ENCODE assay signal across 18 mouse cellular contexts in the genomic region with DNA sequence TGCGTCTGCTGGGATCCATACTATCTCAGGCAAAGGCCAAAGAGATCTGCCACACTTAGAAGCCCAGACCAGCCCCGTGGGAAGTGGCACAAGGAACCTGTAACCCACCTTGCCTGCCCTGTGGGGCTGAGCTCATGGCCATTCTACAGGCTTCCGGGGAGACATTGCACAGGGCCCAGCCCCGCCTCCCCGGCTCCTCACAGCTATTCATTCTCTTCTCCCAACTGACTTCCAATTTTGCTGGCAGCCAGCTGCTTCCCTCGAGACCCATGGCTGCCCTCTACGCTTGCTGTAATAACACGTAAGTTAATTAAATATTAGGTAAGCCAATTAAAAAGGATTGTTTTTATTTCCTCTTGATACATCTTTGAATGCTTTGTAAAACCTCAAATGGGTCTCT. TPM values are rescaled to one million over a fixed set of nuclear protein-coding genes. Genes with fewer than 3 reads are reported as not detected.
"Had no signal": no experiment of that assay in that cellular context is flagged by ENCODE, and none has a peak within 500 bp of the region (broad histone marks: within the 10 kb centered on the region; RNA-seq: fewer than 3 reads in every experiment).

No protein-coding gene starts in this region.

- H3K4me1 ChIP-seq: limb, embryonic 12.5 days; lung, embryonic 15.5 days; midbrain, embryonic 12.5 days had no signal

- H3K4me3 ChIP-seq: layer of hippocampus, adult 2 months; limb, embryonic 12.5 days; liver, embryonic 13.5 days; lung, embryonic 15.5 days; midbrain, embryonic 12.5 days; myocyte had no signal

- H3K9me3 ChIP-seq: limb, embryonic 12.5 days; liver, embryonic 13.5 days; lung, embryonic 15.5 days; midbrain, embryonic 12.5 days had no signal

- H3K36me3 ChIP-seq: limb, embryonic 12.5 days; liver, embryonic 13.5 days; lung, embryonic 15.5 days; midbrain, embryonic 12.5 days had no signal

- ATAC-seq: liver, postnatal 0 days had no signal

- H3K4me2 ChIP-seq: limb, embryonic 12.5 days; liver, embryonic 13.5 days; lung, embryonic 15.5 days; midbrain, embryonic 12.5 days had no signal

- H3K9ac ChIP-seq: limb, embryonic 12.5 days; liver, embryonic 13.5 days; liver, postnatal 0 days; lung, embryonic 15.5 days; midbrain, embryonic 12.5 days had no signal

- H3K27me3 ChIP-seq: liver, embryonic 13.5 days; lung, embryonic 15.5 days had no signal

- DNase-seq: kidney, adult 18-20 months; kidney, postnatal 10 days; kidney, postnatal 4 days; liver; liver, embryonic 13.5 days; liver, postnatal 0 days; lung, postnatal 14 days; retina, postnatal 1 day; right cerebral cortex, postnatal 4 days; spleen, adult 18-20 months; thymus, postnatal 36 days had no signal

- H3K27ac ChIP-seq: layer of hippocampus, adult 2 months; limb, embryonic 12.5 days; liver, embryonic 13.5 days; lung, embryonic 15.5 days; midbrain, embryonic 12.5 days had no signal

RNA-seq across cellular contexts. Expression of a gene that starts 5.9 kb away (rescaled TPM):
- polyA plus RNA-seq: kidney, embryonic 14.5 days; limb, embryonic 12.5 days; liver, embryonic 13.5 days; liver, postnatal 0 days; midbrain, embryonic 12.5 days; myocyte; stomach, embryonic 16.5 days had no signal
